31 mouse cellular contexts compared by ENCODE assay signal in the genomic region with DNA sequence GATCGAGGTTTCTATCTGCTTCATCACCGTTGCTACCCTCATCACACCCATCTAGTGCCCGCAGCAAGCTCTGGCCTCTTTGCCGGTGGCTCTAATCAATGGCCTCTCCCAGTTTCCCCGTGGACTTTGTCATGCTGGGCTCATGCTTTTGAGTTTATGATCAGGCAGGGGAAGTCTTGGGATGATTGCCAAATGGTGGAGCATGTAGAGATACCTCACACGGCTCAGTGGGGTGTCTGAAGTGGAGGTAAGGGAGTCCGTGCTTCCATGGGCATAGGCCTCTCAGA. TPM values are rescaled to one million over a fixed set of nuclear protein-coding genes. Genes with fewer than 3 reads are reported as not detected.
DNase-seq lines count a peak whose midpoint lies in the region; ATAC-seq and TF ChIP-seq lines count a peak whose summit lies in the region.
"Had no signal": no experiment of that assay in that cellular context is flagged by ENCODE, and none has a peak within 500 bp of the region (broad histone marks: within the 10 kb centered on the region; RNA-seq: fewer than 3 reads in every experiment).

No protein-coding gene starts in this region.

- no peak overlapping the region for H3K4me2 ChIP-seq in liver, embryonic 11.5 days
- no peak overlapping the region for H3K4me2 ChIP-seq in intestine, embryonic 16.5 days (ENCODE audit: low read depth, low read length)
- H3K4me2 ChIP-seq in neural tube, embryonic 15.5 days, result no peak overlapping the region
- no peak overlapping the region for H3K4me2 ChIP-seq in heart, embryonic 12.5 days
- H3K4me2 ChIP-seq: embryonic facial prominence, embryonic 13.5 days; embryonic facial prominence, embryonic 15.5 days; forebrain, embryonic 13.5 days; forebrain, embryonic 15.5 days had no signal

- 31% methylated on average over 7 of the region's 7 CpGs for WGBS in liver, adult 2 months
- 76% methylated on average over 7 of the region's 7 CpGs for WGBS in liver, embryonic 11.5 days
- 66% methylated on average over 7 of the region's 7 CpGs for WGBS in intestine, embryonic 16.5 days
- 21% methylated on average over 7 of the region's 7 CpGs for WGBS in small intestine, adult 2 months
- WGBS in neural tube, embryonic 15.5 days, result 80% methylated on average over 7 of the region's 7 CpGs
- WGBS in heart, embryonic 12.5 days, result 68% methylated on average over 7 of the region's 7 CpGs

- ATAC-seq in liver, embryonic 11.5 days (replicated peaks; ENCODE audit: low FRiP score), result no peak
- ATAC-seq in intestine, embryonic 16.5 days, result peak; percentile 89
- no peak for ATAC-seq in neural tube, embryonic 15.5 days (ENCODE audit: low FRiP score)
- ATAC-seq in heart, embryonic 12.5 days (ENCODE audit: insufficient number of reproducible peaks, low FRiP score), result no peak
- ATAC-seq: activated CD4-positive, CD25-positive, alpha-beta regulatory T cell, adult 4 months; Patski had no signal

- no peak for DNase-seq in liver, adult 2 months (ENCODE audit: extremely low read depth, low read depth, low spot score)
- no peak for DNase-seq in liver, embryonic 11.5 days (ENCODE audit: low spot score)
- no peak for DNase-seq in adrenal gland, postnatal 25 days
- DNase-seq: adrenal gland, adult 8-10 months; adrenal gland, postnatal 14 days; cerebellum, adult 11 months; cerebellum, adult 18-20 months; cerebellum, adult 8-10 months; cerebellum, adult 9-11 months; cerebellum, postnatal 14 days; cerebellum, postnatal 36 days; embryo, embryonic 11 days had no signal

- peak overlapping the region; percentile 30 for H3K27ac ChIP-seq in liver, adult 2 months (replicated peaks; ENCODE audit: insufficient read depth, low read depth, low read length)
- no peak overlapping the region for H3K27ac ChIP-seq in liver, embryonic 11.5 days (ENCODE audit: low read depth, low read length)
- no peak overlapping the region for H3K27ac ChIP-seq in intestine, embryonic 16.5 days (ENCODE audit: low read length)
- H3K27ac ChIP-seq in small intestine, adult 2 months (ENCODE audit: insufficient read depth, low read depth, low read length), result peak overlapping the region; percentile 44; the same call in 1 of the 2 replicates
- H3K27ac ChIP-seq in neural tube, embryonic 15.5 days (replicated peaks), result no peak overlapping the region
- H3K27ac ChIP-seq in heart, embryonic 12.5 days (ENCODE audit: poor library complexity, severe bottlenecking), result no peak overlapping the region
- H3K27ac ChIP-seq: embryonic facial prominence, embryonic 13.5 days; embryonic facial prominence, embryonic 15.5 days; forebrain, embryonic 13.5 days; forebrain, embryonic 15.5 days had no signal

- peaks cover 17% of the 10 kb centered on the region for H3K36me3 ChIP-seq in liver, adult 2 months (ENCODE audit: control insufficient read depth, insufficient read depth, low read length)
- H3K36me3 ChIP-seq in liver, embryonic 11.5 days (ENCODE audit: control insufficient read depth, insufficient read depth, low read length), result no peaks in the 10 kb centered on the region
- no peaks in the 10 kb centered on the region for H3K36me3 ChIP-seq in intestine, embryonic 16.5 days (ENCODE audit: control insufficient read depth, insufficient read depth, low read length)
- H3K36me3 ChIP-seq in small intestine, adult 2 months (ENCODE audit: control insufficient read depth, insufficient read depth, low read length), result no peaks in the 10 kb centered on the region
- H3K36me3 ChIP-seq in neural tube, embryonic 15.5 days, result no peaks in the 10 kb centered on the region
- H3K36me3 ChIP-seq in heart, embryonic 12.5 days, result no peaks in the 10 kb centered on the region
- H3K36me3 ChIP-seq: embryonic facial prominence, embryonic 13.5 days; embryonic facial prominence, embryonic 15.5 days; forebrain, embryonic 15.5 days had no signal

- TF ChIP-seq CTCF in liver, adult 2 months (IDR thresholded peaks at IDR 0.05; ENCODE audit: low read depth, low read length), result no peak
- TF ChIP-seq CTCF in small intestine, adult 2 months (IDR thresholded peaks at IDR 0.05; ENCODE audit: extremely low read depth, insufficient read length, insufficient replicate concordance, low read depth, low read length), result no peak

- H3K9me3 ChIP-seq in liver, embryonic 11.5 days (ENCODE audit: control insufficient read depth, low read length), result no peaks in the 10 kb centered on the region
- no peaks in the 10 kb centered on the region for H3K9me3 ChIP-seq in intestine, embryonic 16.5 days (ENCODE audit: control insufficient read depth, low read length)
- H3K9me3 ChIP-seq in neural tube, embryonic 15.5 days (replicated peaks), result no peaks in the 10 kb centered on the region
- H3K9me3 ChIP-seq in heart, embryonic 12.5 days (replicated peaks), result no peaks in the 10 kb centered on the region
- H3K9me3 ChIP-seq: embryonic facial prominence, embryonic 13.5 days; embryonic facial prominence, embryonic 15.5 days; forebrain, embryonic 13.5 days; forebrain, embryonic 15.5 days had no signal

- H3K79me2 ChIP-seq in liver, adult 2 months (ENCODE audit: control insufficient read depth, insufficient read depth, low read length), result no peaks in the 10 kb centered on the region

- no peak overlapping the region; the same call in 1 of the 2 replicates for H3K9ac ChIP-seq in liver, adult 2 months (ENCODE audit: low read depth, low read length)
- H3K9ac ChIP-seq in liver, embryonic 11.5 days (ENCODE audit: low read depth, low read length), result no peak overlapping the region
- H3K9ac ChIP-seq in intestine, embryonic 16.5 days (ENCODE audit: low read depth, low read length), result no peak overlapping the region
- H3K9ac ChIP-seq in neural tube, embryonic 15.5 days (replicated peaks), result no peak overlapping the region
- no peak overlapping the region for H3K9ac ChIP-seq in heart, embryonic 12.5 days
- H3K9ac ChIP-seq: embryonic facial prominence, embryonic 13.5 days; embryonic facial prominence, embryonic 15.5 days; forebrain, embryonic 13.5 days; forebrain, embryonic 15.5 days had no signal

- H3K4me3 ChIP-seq in liver, adult 2 months (ENCODE audit: insufficient read depth, low read depth, low read length), result no peak overlapping the region
- no peak overlapping the region for H3K4me3 ChIP-seq in liver, embryonic 11.5 days (ENCODE audit: low read depth, low read length)
- H3K4me3 ChIP-seq in intestine, embryonic 16.5 days (ENCODE audit: low read length), result no peak overlapping the region
- 0 out of 2 replicates have a peak overlapping the region, but pooled peaks have one; percentile 1 for H3K4me3 ChIP-seq in small intestine, adult 2 months (ENCODE audit: low read depth, low read length)
- H3K4me3 ChIP-seq in neural tube, embryonic 15.5 days (replicated peaks), result no peak overlapping the region
- no peak overlapping the region for H3K4me3 ChIP-seq in heart, embryonic 12.5 days
- H3K4me3 ChIP-seq: embryonic facial prominence, embryonic 13.5 days; embryonic facial prominence, embryonic 15.5 days; erythroblast, embryonic 14.5 days; forebrain, embryonic 13.5 days; forebrain, embryonic 15.5 days had no signal

- TF ChIP-seq POLR2A in liver, adult 2 months (IDR thresholded peaks at IDR 0.05; ENCODE audit: extremely low read depth, insufficient read depth, low read length), result no peak
- no peak for TF ChIP-seq POLR2A in small intestine, adult 2 months (IDR thresholded peaks at IDR 0.05; ENCODE audit: low read depth, low read length)

- H3K27me3 ChIP-seq in liver, adult 2 months (ENCODE audit: control insufficient read depth, insufficient read depth, low read length), result no peaks in the 10 kb centered on the region
- no peaks in the 10 kb centered on the region for H3K27me3 ChIP-seq in liver, embryonic 11.5 days (replicated peaks; ENCODE audit: control insufficient read depth, insufficient read depth, low read length)
- no peaks in the 10 kb centered on the region; the same call in 1 of the 2 replicates for H3K27me3 ChIP-seq in intestine, embryonic 16.5 days (replicated peaks; ENCODE audit: control insufficient read depth, insufficient read depth, low read length)
- H3K27me3 ChIP-seq in small intestine, adult 2 months (ENCODE audit: control insufficient read depth, insufficient read depth, low read length), result no peaks in the 10 kb centered on the region
- 0 out of 2 replicates have a peak, but pooled peaks cover 8% of the 10 kb centered on the region for H3K27me3 ChIP-seq in neural tube, embryonic 15.5 days (replicated peaks)
- peaks cover 9% of the 10 kb centered on the region; the same call in 1 of the 2 replicates for H3K27me3 ChIP-seq in heart, embryonic 12.5 days (replicated peaks)
- H3K27me3 ChIP-seq: embryonic facial prominence, embryonic 13.5 days; forebrain, embryonic 13.5 days; forebrain, embryonic 15.5 days; Patski had no signal

- H3K4me1 ChIP-seq in liver, adult 2 months (ENCODE audit: control insufficient read depth, insufficient read depth, low read length), result peaks cover 5% of the 10 kb centered on the region; the same call in 1 of the 2 replicates
- H3K4me1 ChIP-seq in liver, embryonic 11.5 days (replicated peaks; ENCODE audit: control insufficient read depth, insufficient read depth, low read length), result no peaks in the 10 kb centered on the region
- no peaks in the 10 kb centered on the region for H3K4me1 ChIP-seq in intestine, embryonic 16.5 days (ENCODE audit: control insufficient read depth, insufficient read depth, low read length)
- H3K4me1 ChIP-seq in small intestine, adult 2 months (ENCODE audit: control insufficient read depth, insufficient read depth, insufficient read length, low read length), result peaks cover 9% of the 10 kb centered on the region; the same call in 1 of the 2 replicates
- H3K4me1 ChIP-seq in neural tube, embryonic 15.5 days, result no peaks in the 10 kb centered on the region
- no peaks in the 10 kb centered on the region for H3K4me1 ChIP-seq in heart, embryonic 12.5 days (replicated peaks)
- H3K4me1 ChIP-seq: embryonic facial prominence, embryonic 13.5 days; embryonic facial prominence, embryonic 15.5 days; forebrain, embryonic 13.5 days; forebrain, embryonic 15.5 days had no signal

RNA-seq across cellular contexts. Expression of a gene that starts 3.0 kb away (rescaled TPM):
- total RNA-seq in liver, adult 2 months (2014; rRNA removed), result 104 and 109 TPM in 2 replicates
- polyA plus RNA-seq in liver, adult 2 months (2012; rRNA removed), result 86.9 and 127 TPM in 2 replicates
- polyA plus RNA-seq in liver, embryonic 11.5 days (2014; fragmentation: Nextera tagmentation; extraction: Ambion mirVana), result not detected in 2 replicates
- 0.07 TPM in 1 of 2 replicates, not detected in the other for polyA plus RNA-seq in intestine, embryonic 16.5 days (2015; fragmentation: Nextera tagmentation; extraction: Ambion mirVana)
- 1.0 and 2.7 TPM in 2 replicates for polyA plus RNA-seq in small intestine, adult 2 months (2012; rRNA removed)
- total RNA-seq in adrenal gland, postnatal 25 days (2021), result 3.0 and 3.3 TPM in 2 replicates
- polyA plus RNA-seq in neural tube, embryonic 15.5 days (2015; fragmentation: Nextera tagmentation; extraction: Ambion mirVana), result 0.08 TPM in 1 of 2 replicates, not detected in the other
- polyA plus RNA-seq in heart, embryonic 12.5 days (2016; fragmentation: Nextera tagmentation; extraction: Ambion mirVana), result not detected in 2 replicates
- total RNA-seq: common myeloid progenitor, adult 5-6 weeks; ES-E14; MEL had no signal
- polyA plus RNA-seq: activated CD4-positive, CD25-positive, alpha-beta regulatory T cell, adult 4 months; brain, embryonic 14.5 days; C2C12; embryonic facial prominence, embryonic 11.5 days; embryonic facial prominence, embryonic 13.5 days; embryonic facial prominence, embryonic 15.5 days; erythroblast, embryonic 14.5 days; forebrain, embryonic 11.5 days; forebrain, embryonic 13.5 days; forebrain, embryonic 15.5 days had no signal

RNA-seq across cellular contexts. Expression of a gene that starts 7.1 kb away (rescaled TPM):
- total RNA-seq in liver, adult 2 months (2014; rRNA removed), result 5.7 and 11.6 TPM in 2 replicates
- 1.3 and 2.0 TPM in 2 replicates for polyA plus RNA-seq in liver, adult 2 months (2012; rRNA removed)
- polyA plus RNA-seq in liver, embryonic 11.5 days (2014; fragmentation: Nextera tagmentation; extraction: Ambion mirVana), result not detected in 2 replicates
- not detected in 2 replicates for polyA plus RNA-seq in intestine, embryonic 16.5 days (2015; fragmentation: Nextera tagmentation; extraction: Ambion mirVana)
- polyA plus RNA-seq in small intestine, adult 2 months (2012; rRNA removed), result not detected in 2 replicates
- not detected in 2 replicates for total RNA-seq in adrenal gland, postnatal 25 days (2021)
- 0.10 and 0.14 TPM in 2 replicates for polyA plus RNA-seq in neural tube, embryonic 15.5 days (2015; fragmentation: Nextera tagmentation; extraction: Ambion mirVana)
- not detected in 2 replicates for polyA plus RNA-seq in heart, embryonic 12.5 days (2016; fragmentation: Nextera tagmentation; extraction: Ambion mirVana)
- total RNA-seq: adrenal gland, adult 18-20 months; common myeloid progenitor, adult 5-6 weeks; ES-E14 had no signal
- polyA plus RNA-seq: activated CD4-positive, CD25-positive, alpha-beta regulatory T cell, adult 4 months; C2C12; embryonic facial prominence, embryonic 11.5 days; embryonic facial prominence, embryonic 13.5 days; embryonic facial prominence, embryonic 15.5 days; erythroblast, embryonic 14.5 days; forebrain, embryonic 11.5 days; forebrain, embryonic 13.5 days; forebrain, embryonic 15.5 days; Patski had no signal

RNA-seq across cellular contexts. Expression of a gene that starts 37.1 kb away (rescaled TPM):
- total RNA-seq in liver, adult 2 months (2014; rRNA removed), result under 0.01 and 0.27 TPM in 2 replicates
- polyA plus RNA-seq in liver, adult 2 months (2012; rRNA removed), result 0.11 and 0.17 TPM in 2 replicates
- not detected in 2 replicates for polyA plus RNA-seq in liver, embryonic 11.5 days (2014; fragmentation: Nextera tagmentation; extraction: Ambion mirVana)
- not detected in 2 replicates for polyA plus RNA-seq in intestine, embryonic 16.5 days (2015; fragmentation: Nextera tagmentation; extraction: Ambion mirVana)
- polyA plus RNA-seq in small intestine, adult 2 months (2012; rRNA removed), result 0.19 TPM in 1 of 2 replicates, not detected in the other
- total RNA-seq in adrenal gland, postnatal 25 days (2021), result not detected in 2 replicates
- not detected in 2 replicates for polyA plus RNA-seq in neural tube, embryonic 15.5 days (2015; fragmentation: Nextera tagmentation; extraction: Ambion mirVana)
- not detected in 2 replicates for polyA plus RNA-seq in heart, embryonic 12.5 days (2016; fragmentation: Nextera tagmentation; extraction: Ambion mirVana)
- total RNA-seq: adrenal gland, adult 18-20 months; adrenal gland, adult 8-10 months; adrenal gland, postnatal 14 days; common myeloid progenitor, adult 5-6 weeks; ES-E14; MEL had no signal
- polyA plus RNA-seq: activated CD4-positive, CD25-positive, alpha-beta regulatory T cell, adult 4 months; brain, embryonic 14.5 days; C2C12; embryonic facial prominence, embryonic 11.5 days; embryonic facial prominence, embryonic 13.5 days; embryonic facial prominence, embryonic 15.5 days; erythroblast, embryonic 14.5 days; forebrain, embryonic 11.5 days; forebrain, embryonic 13.5 days; forebrain, embryonic 15.5 days; Patski had no signal

RNA-seq across cellular contexts. Expression of a gene that starts 37.9 kb away (rescaled TPM):
- total RNA-seq in liver, adult 2 months (2014; rRNA removed), result 2.3 and 8.3 TPM in 2 replicates
- 1.2 TPM in 2 replicates for polyA plus RNA-seq in liver, adult 2 months (2012; rRNA removed)
- polyA plus RNA-seq in liver, embryonic 11.5 days (2014; fragmentation: Nextera tagmentation; extraction: Ambion mirVana), result not detected in 2 replicates
- not detected in 2 replicates for polyA plus RNA-seq in intestine, embryonic 16.5 days (2015; fragmentation: Nextera tagmentation; extraction: Ambion mirVana)
- not detected in 2 replicates for polyA plus RNA-seq in small intestine, adult 2 months (2012; rRNA removed)
- not detected in 2 replicates for total RNA-seq in adrenal gland, postnatal 25 days (2021)
- not detected in 2 replicates for polyA plus RNA-seq in neural tube, embryonic 15.5 days (2015; fragmentation: Nextera tagmentation; extraction: Ambion mirVana)
- polyA plus RNA-seq in heart, embryonic 12.5 days (2016; fragmentation: Nextera tagmentation; extraction: Ambion mirVana), result not detected in 2 replicates
- total RNA-seq: adrenal gland, adult 8-10 months; adrenal gland, postnatal 14 days; common myeloid progenitor, adult 5-6 weeks; ES-E14; MEL had no signal
- polyA plus RNA-seq: brain, embryonic 14.5 days; C2C12; embryonic facial prominence, embryonic 11.5 days; embryonic facial prominence, embryonic 13.5 days; erythroblast, embryonic 14.5 days; forebrain, embryonic 11.5 days; forebrain, embryonic 13.5 days; forebrain, embryonic 15.5 days had no signal

RNA-seq across cellular contexts. Expression of a gene that starts 57.1 kb away (rescaled TPM):
- 1.4 and 7.9 TPM in 2 replicates for total RNA-seq in liver, adult 2 months (2014; rRNA removed)
- polyA plus RNA-seq in liver, adult 2 months (2012; rRNA removed), result not detected in 2 replicates
- polyA plus RNA-seq in liver, embryonic 11.5 days (2014; fragmentation: Nextera tagmentation; extraction: Ambion mirVana), result not detected in 2 replicates
- polyA plus RNA-seq in intestine, embryonic 16.5 days (2015; fragmentation: Nextera tagmentation; extraction: Ambion mirVana), result 0.59 and 0.89 TPM in 2 replicates
- 1.2 and 257 TPM in 2 replicates for polyA plus RNA-seq in small intestine, adult 2 months (2012; rRNA removed)
- total RNA-seq in adrenal gland, postnatal 25 days (2021), result not detected in 2 replicates
- not detected in 2 replicates for polyA plus RNA-seq in neural tube, embryonic 15.5 days (2015; fragmentation: Nextera tagmentation; extraction: Ambion mirVana)
- not detected in 2 replicates for polyA plus RNA-seq in heart, embryonic 12.5 days (2016; fragmentation: Nextera tagmentation; extraction: Ambion mirVana)
- total RNA-seq: adrenal gland, adult 18-20 months; adrenal gland, adult 8-10 months; adrenal gland, postnatal 14 days; common myeloid progenitor, adult 5-6 weeks; ES-E14; MEL had no signal
- polyA plus RNA-seq: activated CD4-positive, CD25-positive, alpha-beta regulatory T cell, adult 4 months; brain, embryonic 14.5 days; C2C12; embryonic facial prominence, embryonic 11.5 days; embryonic facial prominence, embryonic 13.5 days; embryonic facial prominence, embryonic 15.5 days; erythroblast, embryonic 14.5 days; forebrain, embryonic 11.5 days; forebrain, embryonic 13.5 days; forebrain, embryonic 15.5 days; Patski had no signal

Comparison
In these comparisons a context has a peak if more than half of its experiments do, and no peak if none do; other contexts are left out.
1. H3K27ac ChIP-seq: peak in liver, adult 2 months (single experiment) and small intestine, adult 2 months (single experiment); none in liver, embryonic 11.5 days (single experiment), intestine, embryonic 16.5 days (single experiment), neural tube, embryonic 15.5 days (single experiment) and heart, embryonic 12.5 days (single experiment).
2. RNA of a gene that starts 3.0 kb away (polyA plus RNA-seq): 86.9 to 127 TPM in liver, adult 2 months; 1.0 to 2.7 TPM in small intestine, adult 2 months, 0.08 TPM in neural tube, embryonic 15.5 days, 0.07 TPM in intestine, embryonic 16.5 days, not detected in liver, embryonic 11.5 days and not detected in heart, embryonic 12.5 days; every median in the first group is over 10 times any median in the second.